Mouse (Mus musculus) ES-Bruce4 (cell line): ENCODE results near the gene Utp20. TPM values are rescaled to one million over a fixed set of nuclear protein-coding genes. Genes with fewer than 3 reads are reported as not detected.
"Not testable (repeated sequence)": the region's sequence is repeated elsewhere in the genome, so short reads cannot be mapped to it uniquely, and the experiment has no call there.

Experiments used
- H3K27ac ChIP-seq: 2 replicates; pipeline ENCODE4 v1.5.1; 2012; ENCODE audit warnings: low read length, inconsistent platforms; ENCODE audit not compliant: insufficient read depth
- H3K27me3 ChIP-seq: 2 replicates; pipeline ENCODE4 v1.6.1; 2012; ENCODE audit warnings: mild to moderate bottlenecking, low read length, inconsistent platforms; ENCODE audit not compliant: control insufficient read depth, poor library complexity, insufficient read depth, severe bottlenecking
- H3K36me3 ChIP-seq: 2 replicates; pipeline ENCODE4 v1.6.1; 2012; ENCODE audit warnings: inconsistent platforms, mild to moderate bottlenecking, low read length, moderate library complexity; ENCODE audit not compliant: control insufficient read depth, poor library complexity, insufficient read depth, severe bottlenecking
- H3K4me1 ChIP-seq: one replicate; pipeline ENCODE4 v1.8.1; 2011; ENCODE audit warnings: low read length; ENCODE audit not compliant: control insufficient read depth, insufficient read depth
- H3K4me3 ChIP-seq: 2 replicates; pipeline ENCODE4 v1.5.1; 2011; ENCODE audit warnings: low read depth, mild to moderate bottlenecking, low read length
- H3K9ac ChIP-seq: 2 replicates; pipeline ENCODE4 v1.6.1; 2012; ENCODE audit warnings: low read depth, mild to moderate bottlenecking, inconsistent platforms; ENCODE audit not compliant: poor library complexity, severe bottlenecking
- H3K9me3 ChIP-seq: replicated peaks from 2 replicates; pipeline ENCODE4 v1.6.1; 2012; ENCODE audit warnings: mild to moderate bottlenecking, low read length, inconsistent platforms; ENCODE audit not compliant: control insufficient read depth, poor library complexity, insufficient read depth, severe bottlenecking
- CTCF ChIP-seq: IDR thresholded peaks from one replicate; pipeline ENCODE4 v1.8.1; 2011; ENCODE audit warnings: low read depth, low read length
- EP300 ChIP-seq: IDR thresholded peaks from 2 replicates; pipeline ENCODE4 v1.6.1; 2011; ENCODE audit warnings: low read depth, low read length; ENCODE audit not compliant: insufficient read depth
- POLR2A ChIP-seq: IDR thresholded peaks from one replicate; pipeline ENCODE4 v1.8.1; 2011; ENCODE audit warnings: low read length; ENCODE audit not compliant: insufficient read depth
- polyA plus RNA-seq: library from polyadenylated mRNA; stranded (reverse); fragments of >200 nt; gene quantifications from 2 replicates; pipeline ENCODE4 v1.2.4, GENCODE M21; 2011; ENCODE audit warnings: low read depth; ENCODE audit not compliant: missing spikeins, insufficient read depth, insufficient read length

The Utp20 gene
- polyA plus RNA-seq, 1 experiment: 71.3 TPM

- TF ChIP-seq CTCF (no peak), POLR2A (no peak), EP300 (no peak)
- Histone ChIP-seq H3K36me3 (peaks cover 44% of the 10 kb centered on the region), H3K4me1 (no peaks in the 10 kb centered on the region), H3K9me3 (no peaks in the 10 kb centered on the region), H3K27ac (no peak overlapping the region), H3K4me3 (no peak overlapping the region), H3K27me3 (no peaks in the 10 kb centered on the region), H3K9ac (no peak overlapping the region)
Observed at GRCm38 (mm10) chr10:88780716-88781115, 45.9 kb downstream of the Utp20 start.

GRCm38 (mm10) chr10:88776206-88776605 is 50.4 kb downstream of the Utp20 start:
- H3K27me3 ChIP-seq: no peaks in the 10 kb centered on the region
- H3K27ac ChIP-seq: no peak overlapping the region
- H3K36me3 ChIP-seq: peaks cover 53% of the 10 kb centered on the region
- no peak overlapping the region for H3K9ac ChIP-seq
- no peak overlapping the region for H3K4me3 ChIP-seq
- TF ChIP-seq EP300 (no peak), CTCF (no peak), POLR2A (no peak)
- no peaks in the 10 kb centered on the region for H3K4me1 ChIP-seq
- H3K9me3 ChIP-seq: no peaks in the 10 kb centered on the region

GRCm38 (mm10) chr10:88772965-88773364 is 53.6 kb downstream of the Utp20 start:
- not testable (repeated sequence) for H3K9ac ChIP-seq, H3K4me1 ChIP-seq, H3K27ac ChIP-seq, H3K27me3 ChIP-seq, H3K9me3 ChIP-seq, H3K4me3 ChIP-seq
- H3K36me3 ChIP-seq: peaks cover 60% of the 10 kb centered on the region

GRCm38 (mm10) chr10:88769676-88770075 is 56.9 kb downstream of the Utp20 start:
- H3K9ac ChIP-seq: no peak overlapping the region
- no peaks in the 10 kb centered on the region for H3K27me3 ChIP-seq
- H3K4me1 ChIP-seq: no peaks in the 10 kb centered on the region
- peaks cover 65% of the 10 kb centered on the region for H3K36me3 ChIP-seq
- H3K9me3 ChIP-seq: no peaks in the 10 kb centered on the region
- no peak overlapping the region for H3K4me3 ChIP-seq
- no peak for TF ChIP-seq POLR2A
- no peak for TF ChIP-seq EP300
- no peak for TF ChIP-seq CTCF
- no peak overlapping the region for H3K27ac ChIP-seq

- no peak for TF ChIP-seq POLR2A
- no peak for TF ChIP-seq CTCF
- no peak for TF ChIP-seq EP300
- Histone ChIP-seq H3K27me3 (no peaks in the 10 kb centered on the region), H3K36me3 (peaks cover 69% of the 10 kb centered on the region), H3K9ac (no peak overlapping the region), H3K4me1 (no peaks in the 10 kb centered on the region), H3K27ac (no peak overlapping the region), H3K4me3 (no peak overlapping the region), H3K9me3 (no peaks in the 10 kb centered on the region)
Observed at GRCm38 (mm10) chr10:88768961-88769360, 57.6 kb downstream of the Utp20 start.

- Histone ChIP-seq H3K4me3 (no peak overlapping the region), H3K36me3 (peaks cover 76% of the 10 kb centered on the region), H3K27me3 (no peaks in the 10 kb centered on the region), H3K9me3 (no peaks in the 10 kb centered on the region), H3K9ac (no peak overlapping the region), H3K27ac (no peak overlapping the region), H3K4me1 (no peaks in the 10 kb centered on the region)
- TF ChIP-seq EP300 (no peak), POLR2A (no peak), CTCF (no peak)
Observed at GRCm38 (mm10) chr10:88765431-88766142, 61.0 kb downstream of the Utp20 start.
